Mouse (Mus musculus) olfactory bulb, adult 2 months (tissue): ENCODE data around the gene Prrg4. TPM values are rescaled to one million over a fixed set of nuclear protein-coding genes. Genes with fewer than 3 reads are reported as not detected.

Source experiments
- H3K27ac ChIP-seq: fragments of 200-500 bp; 2 replicates; pipeline ENCODE4 v1.5.1; 2012; ENCODE audit warnings: low read depth, low read length; ENCODE audit not compliant: insufficient read depth
- H3K4me1 ChIP-seq: fragments of 200-500 bp; 2 replicates; pipeline ENCODE4 v1.6.1; 2012; ENCODE audit warnings: low read length; ENCODE audit not compliant: control insufficient read depth, insufficient read depth
- H3K4me3 ChIP-seq: fragments of 200-500 bp; 2 replicates; pipeline ENCODE4 v1.5.1; 2012; ENCODE audit warnings: mild to moderate bottlenecking, low read depth, low read length, moderate library complexity; ENCODE audit not compliant: insufficient read depth
- CTCF ChIP-seq: fragments of 200-500 bp; IDR thresholded peaks from 2 replicates; pipeline ENCODE4 v1.5.1; 2012; ENCODE audit warnings: low read depth, mild to moderate bottlenecking, low read length, moderate library complexity; ENCODE audit not compliant: insufficient read depth
- POLR2A ChIP-seq: fragments of 200-500 bp; IDR thresholded peaks from 2 replicates; pipeline ENCODE4 v1.6.1; 2012; ENCODE audit warnings: mild to moderate bottlenecking, low read depth, low read length, moderate library complexity; ENCODE audit not compliant: insufficient read depth
- WGBS: fragments of 180-500 bp; shearing (Covaris S2); methylation state at CpG from one replicate; pipeline ENCODE4 v1.1.7; 2018; 5-methylcytosine and 5-hydroxymethylcytosine counted together
- polyA plus RNA-seq: library from polyadenylated mRNA; stranded (reverse); fragments of >200 nt; gene quantifications from 2 replicates; pipeline ENCODE4 v1.2.4, GENCODE M21; 2012; ENCODE audit warnings: low replicate concordance; ENCODE audit not compliant: missing spikeins, insufficient read depth, insufficient read length

Prrg4 gene
- polyA plus RNA-seq, 1 experiment: not detected

DNA sequence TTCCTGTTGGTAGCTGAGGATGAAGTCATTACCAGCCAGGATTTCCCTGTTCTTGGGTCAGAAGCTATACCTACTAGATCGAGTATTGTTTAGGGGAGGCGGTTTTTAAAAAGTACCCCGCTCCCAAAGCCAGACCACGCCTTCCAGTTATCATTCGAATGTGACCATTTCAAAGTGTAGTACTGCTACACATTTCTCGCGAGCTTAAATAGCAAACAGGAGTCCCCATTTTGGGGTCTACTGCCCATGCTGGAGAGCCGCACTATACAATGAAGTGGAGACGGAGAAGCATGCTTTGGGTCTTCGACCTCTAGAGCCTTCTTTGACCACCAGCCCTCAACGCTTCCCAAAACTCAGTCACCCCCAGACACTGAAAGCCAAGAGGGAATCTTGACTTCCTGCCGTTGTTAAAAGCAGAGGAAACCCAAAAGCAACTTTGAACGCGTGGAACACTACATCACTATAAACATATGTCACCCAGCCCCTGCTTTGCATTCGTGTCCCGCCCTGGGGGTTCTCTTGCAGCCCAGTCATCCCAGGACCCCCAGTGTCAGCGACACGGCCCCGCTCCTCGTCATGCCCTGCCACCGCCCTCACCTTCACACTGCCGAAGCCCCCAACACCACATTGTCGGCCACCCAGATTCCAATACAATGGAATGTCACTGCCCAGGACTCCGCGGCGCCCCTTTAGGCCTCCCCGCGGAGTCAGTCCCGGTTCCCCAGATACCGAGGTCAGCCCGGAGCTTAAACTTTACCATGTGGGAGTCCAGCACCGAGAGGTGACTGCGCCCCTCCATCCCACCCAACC lies 33.9 kb downstream of the Prrg4 start:
- peak overlapping the region; percentile 80; the same call in 1 of the 2 replicates for H3K27ac ChIP-seq
- H3K4me1 ChIP-seq: peaks cover 2% of the 10 kb centered on the region
- peak overlapping the region; percentile 63 for H3K4me3 ChIP-seq
- under 1% methylated on average over 33 of the region's 33 CpGs for WGBS
- TF ChIP-seq POLR2A (no peak), CTCF (no peak)

- Histone ChIP-seq H3K4me3 (no peak overlapping the region), H3K4me1 (peaks cover 2% of the 10 kb centered on the region), H3K27ac (no peak overlapping the region)
- 54% methylated on average over 5 of the region's 5 CpGs for WGBS
- no peak for TF ChIP-seq POLR2A
These were observed 35.3 kb downstream of the Prrg4 start for GRCm38 (mm10) chr2:104814181-104814951.

DNA sequence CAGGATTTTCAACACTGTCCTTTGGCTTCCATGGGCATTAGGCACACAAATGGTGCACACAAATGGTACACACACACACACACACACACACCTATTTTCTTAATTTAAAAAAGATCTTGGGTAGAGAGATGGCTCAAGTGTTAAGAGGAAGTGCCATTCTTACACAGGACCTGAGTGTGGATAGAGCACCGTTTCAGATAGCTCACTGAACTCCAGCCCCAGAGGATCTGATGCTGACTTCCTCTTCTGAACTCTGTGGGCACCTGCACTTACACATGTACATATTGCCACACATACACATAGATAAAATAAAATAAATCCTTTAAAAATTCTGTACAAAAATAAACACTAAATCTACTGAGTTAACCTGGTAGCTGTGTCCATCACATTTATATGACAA lies 44.2 kb downstream of the Prrg4 start:
- WGBS: 76% methylated on average over 1 of the region's 1 CpGs
- TF ChIP-seq CTCF: no peak
- no peak for TF ChIP-seq POLR2A
- H3K27ac ChIP-seq: no peak overlapping the region
- H3K4me3 ChIP-seq: no peak overlapping the region
- no peaks in the 10 kb centered on the region for H3K4me1 ChIP-seq

Other genes with a start within 250 kb of the Prrg4 start
- not detected in 2 replicates for gene Tcp11l1, start 137.7 kb downstream of the Prrg4 start, polyA plus RNA-seq
- not detected in 2 replicates for gene Pin1rt1, start 133.5 kb downstream of the Prrg4 start, polyA plus RNA-seq
- not detected in 2 replicates for gene Depdc7, start 107.0 kb downstream of the Prrg4 start, polyA plus RNA-seq
- not detected in 2 replicates for gene Qser1, start 33.1 kb downstream of the Prrg4 start, polyA plus RNA-seq
- gene Ccdc73, start 17.9 kb upstream of the Prrg4 start, polyA plus RNA-seq: not detected in 2 replicates
- gene Eif3m, start 167.2 kb upstream of the Prrg4 start, polyA plus RNA-seq: not detected in 2 replicates
- gene Gm11060, start 242.1 kb upstream of the Prrg4 start, polyA plus RNA-seq: not detected in 2 replicates